Mouse (Mus musculus) left cerebral cortex, postnatal 10 days (tissue): ENCODE measurements at regions not wholly inside any gene's neighbourhood (a gene's known extent, or its start where the extent isn't known, plus 50 kb on each side); places are given as distances from the start of the nearest gene placed in this dataset.

Source experiments
- DNase-seq, 2 experiments: peaks; one replicate each; pipeline ENCODE4 v3.0.0; 2021 to 2022; ENCODE audit warnings: low spot score in 2 of 2, mixed read lengths in 1 of 2; ENCODE audit errors: extremely low spot score in 1 of 2
- intact Hi-C: fragments of 180-260 bp; cut with DNase I; formaldehyde crosslinking; loops from one replicate; pipeline ENCODE4 v1.15.1; 2025

- intact Hi-C loops = loop anchor here (2.0 to 10.0 kb wide), 3 partner anchors 183 to 613 kb away; no protein-coding TSS in a partner anchor
Measured at GRCm38 (mm10) chr3:19902226-19902625, 54.6 kb upstream of the Cp start.

DNA sequence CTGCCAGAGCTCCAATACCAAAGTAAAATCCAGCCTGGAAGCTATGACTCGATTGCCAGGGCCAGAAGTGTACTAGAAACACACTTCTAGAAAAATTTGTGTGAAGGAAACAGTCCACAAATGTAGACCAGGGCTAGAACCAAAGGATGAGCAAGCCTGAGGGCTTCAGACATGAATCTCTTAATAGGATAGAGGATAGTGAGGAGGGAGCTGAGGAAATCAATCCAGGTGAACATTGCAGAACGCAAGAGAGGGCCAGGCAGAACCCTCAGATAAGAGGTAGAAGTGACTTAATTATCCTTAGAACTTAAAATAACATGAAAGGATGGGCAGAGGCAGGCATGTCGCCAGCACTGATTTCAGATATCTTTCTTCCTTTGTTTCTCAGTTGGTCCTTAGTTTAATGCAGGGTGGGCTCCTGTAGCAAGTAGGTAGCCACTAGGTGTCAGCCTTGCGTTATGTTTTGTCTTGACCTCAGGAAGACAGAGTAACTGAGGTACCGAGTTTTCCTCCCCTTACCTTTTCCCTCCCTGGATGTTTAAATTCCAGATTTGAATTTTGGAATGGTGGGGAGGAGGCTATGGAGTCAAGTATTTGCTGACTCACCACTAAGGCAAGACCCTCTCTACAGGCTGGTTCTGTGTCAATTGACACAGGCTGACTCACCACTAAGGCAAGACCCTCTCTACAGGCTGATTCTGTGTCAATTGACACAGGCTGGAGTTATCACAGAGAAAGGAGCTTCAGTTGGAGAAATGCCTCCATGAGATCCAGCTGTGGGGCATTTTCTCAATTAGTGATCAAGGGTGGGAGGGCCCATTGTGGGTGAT lies 52.2 kb upstream of the Cp start:
- peak; percentile 30 to 45 for DNase-seq
- intact Hi-C loops = loop anchor here (10.0 kb wide), 2 partner anchors 180 to 610 kb away; no protein-coding TSS in a partner anchor

More at GRCm38 (mm10) chr3:19902226-19902625, 54.6 kb upstream of the Cp start:
- DNase-seq = no peak
